Mouse (Mus musculus) cortical plate, adult 2 months (tissue): ENCODE data around the gene Top2a. TPM values are rescaled to one million over a fixed set of nuclear protein-coding genes. Genes with fewer than 3 reads are reported as not detected.

Source experiments
- H3K27ac ChIP-seq: fragments of 200-500 bp; 2 replicates; pipeline ENCODE4 v1.5.1; 2012; ENCODE audit warnings: low read length, control low read depth, inconsistent platforms; ENCODE audit not compliant: insufficient read depth
- H3K4me1 ChIP-seq: fragments of 200-500 bp; 2 replicates; pipeline ENCODE4 v1.6.1; 2011; ENCODE audit warnings: low read length; ENCODE audit not compliant: control insufficient read depth, insufficient read depth
- H3K4me3 ChIP-seq: fragments of 200-500 bp; 2 replicates; pipeline ENCODE4 v1.5.1; 2011; ENCODE audit warnings: mild to moderate bottlenecking, low read length, control low read depth; ENCODE audit not compliant: insufficient read depth
- CTCF ChIP-seq: fragments of 200-500 bp; IDR thresholded peaks from 2 replicates; pipeline ENCODE4 v1.5.1; 2011; ENCODE audit warnings: mild to moderate bottlenecking, control low read depth, low read length; ENCODE audit not compliant: insufficient read depth; ENCODE audit errors: extremely low read depth
- POLR2A ChIP-seq: fragments of 200-500 bp; IDR thresholded peaks from 2 replicates; pipeline ENCODE4 v1.6.1; 2011; ENCODE audit warnings: mild to moderate bottlenecking, low read length, control low read depth; ENCODE audit not compliant: insufficient read depth; ENCODE audit errors: extremely low read depth
- polyA plus RNA-seq: library from polyadenylated mRNA; depleted of rRNA; stranded (reverse); fragments of >200 nt; gene quantifications from 2 replicates; pipeline ENCODE4 v1.2.3, GENCODE M21; 2012; rRNA removed

Gene Top2a
- polyA plus RNA-seq, 1 experiment, result 1.8 TPM

DNA sequence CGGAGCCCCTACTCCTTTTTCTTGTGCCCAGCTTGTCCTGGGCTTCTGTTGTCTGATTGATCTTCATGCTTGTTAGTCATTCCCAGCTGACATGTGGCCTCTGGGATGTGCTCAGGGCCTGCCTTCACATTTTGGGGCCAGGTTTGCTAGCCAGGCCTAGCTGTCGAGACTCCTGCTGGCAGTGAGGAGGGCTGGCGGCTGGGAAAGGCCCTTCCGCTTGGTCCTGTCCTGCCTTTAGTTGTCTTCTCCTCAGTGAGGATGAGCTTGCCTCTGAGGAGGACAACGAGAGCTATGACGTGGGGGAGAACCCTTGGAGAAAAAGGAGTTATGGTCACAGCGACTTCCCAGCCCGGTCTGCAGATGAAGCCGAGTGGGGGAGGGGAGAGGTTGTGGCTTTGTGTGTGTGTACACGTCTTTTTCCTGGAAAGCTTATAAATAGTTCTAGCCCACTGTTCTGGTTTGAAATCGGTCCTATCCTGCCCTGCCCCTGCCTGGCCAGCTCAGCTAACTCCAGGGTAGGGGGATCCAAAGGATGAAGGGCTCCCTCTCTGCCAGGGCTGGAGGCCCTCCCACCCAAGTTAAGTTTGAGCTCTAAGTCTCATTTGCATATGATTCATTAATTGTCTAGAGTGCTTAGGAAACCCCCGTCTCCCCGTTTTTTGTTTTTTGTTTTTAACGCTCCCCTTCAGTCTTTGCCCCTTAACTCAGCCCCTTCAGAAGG is 80.1 kb downstream of the Top2a start:
- H3K27ac ChIP-seq, result no peak overlapping the region
- no peak overlapping the region for H3K4me3 ChIP-seq
- TF ChIP-seq POLR2A (no peak), CTCF (no peak)
- peaks cover 9% of the 10 kb centered on the region for H3K4me1 ChIP-seq

Other genes with a start within 250 kb of the Top2a start
- gene Nr1d1, start 248.9 kb downstream of the Top2a start, polyA plus RNA-seq, result 153 and 156 TPM in 2 replicates
- gene Msl1, start 228.7 kb downstream of the Top2a start, polyA plus RNA-seq, result 119 and 131 TPM in 2 replicates
- gene Casc3, start 219.3 kb downstream of the Top2a start, polyA plus RNA-seq, result 44.9 and 47.4 TPM in 2 replicates
- gene Rapgefl1, start 187.4 kb downstream of the Top2a start, polyA plus RNA-seq, result 153 and 181 TPM in 2 replicates
- 35.2 and 36.5 TPM in 2 replicates for gene Wipf2, start 160.6 kb downstream of the Top2a start, polyA plus RNA-seq
- 0.40 and 0.56 TPM in 2 replicates for gene Cdc6, start 116.4 kb downstream of the Top2a start, polyA plus RNA-seq
- 6.3 and 6.8 TPM in 2 replicates for gene Rara, start 96.4 kb downstream of the Top2a start, polyA plus RNA-seq
- 3.4 and 3.5 TPM in 2 replicates for gene Gjd3, start 41.2 kb downstream of the Top2a start, polyA plus RNA-seq
- gene Igfbp4, start 17.1 kb upstream of the Top2a start, polyA plus RNA-seq, result 106 and 120 TPM in 2 replicates
- gene Tns4, start 65.1 kb upstream of the Top2a start, polyA plus RNA-seq, result 0.17 and 0.25 TPM in 2 replicates
- 0.15 and 0.19 TPM in 2 replicates for gene Ccr7, start 130.9 kb upstream of the Top2a start, polyA plus RNA-seq
- 60.6 and 69.0 TPM in 2 replicates for gene Smarce1, start 206.8 kb upstream of the Top2a start, polyA plus RNA-seq
- 25.1 and 27.0 TPM in 2 replicates for gene Krt222, start 219.9 kb upstream of the Top2a start, polyA plus RNA-seq